Mouse (Mus musculus) ES-Bruce4 (cell line): Measurements from ENCODE around the gene Lmnb2.
A peak's percentile ranks its signal among the peaks of the same experiment; 100 is the strongest.

Experiments used
- CTCF ChIP-seq: IDR thresholded peaks from one replicate; pipeline ENCODE4 v1.8.1; 2011; ENCODE audit warnings: low read depth, low read length
- EP300 ChIP-seq: IDR thresholded peaks from 2 replicates; pipeline ENCODE4 v1.6.1; 2011; ENCODE audit warnings: low read depth, low read length; ENCODE audit not compliant: insufficient read depth
- POLR2A ChIP-seq: IDR thresholded peaks from one replicate; pipeline ENCODE4 v1.8.1; 2011; ENCODE audit warnings: low read length; ENCODE audit not compliant: insufficient read depth

GRCm38 (mm10) chr10:80928586-80929298 is 10.7 kb upstream of the Lmnb2 start:
- TF ChIP-seq POLR2A (no peak), EP300 (0 out of 2 replicates have a peak, but pooled peaks have one; percentile 32), CTCF (peak; percentile 86)
